Mouse (Mus musculus) cerebellum, adult 2 months (tissue): Measurements from ENCODE around the gene Ugt1a6b.
"Not testable (repeated sequence)": the region's sequence is repeated elsewhere in the genome, so short reads cannot be mapped to it uniquely, and the experiment has no call there.

ENCODE experiments used
- CTCF ChIP-seq: fragments of 200-500 bp; IDR thresholded peaks from 2 replicates; pipeline ENCODE4 v1.5.1; 2011; ENCODE audit warnings: low read depth, mild to moderate bottlenecking, control low read depth, low read length, moderate library complexity, borderline replicate concordance; ENCODE audit not compliant: insufficient read depth
- POLR2A ChIP-seq: fragments of 200-500 bp; IDR thresholded peaks from 2 replicates; pipeline ENCODE4 v1.6.1; 2011; ENCODE audit warnings: low read length, control low read depth, borderline replicate concordance; ENCODE audit not compliant: insufficient read depth

DNA sequence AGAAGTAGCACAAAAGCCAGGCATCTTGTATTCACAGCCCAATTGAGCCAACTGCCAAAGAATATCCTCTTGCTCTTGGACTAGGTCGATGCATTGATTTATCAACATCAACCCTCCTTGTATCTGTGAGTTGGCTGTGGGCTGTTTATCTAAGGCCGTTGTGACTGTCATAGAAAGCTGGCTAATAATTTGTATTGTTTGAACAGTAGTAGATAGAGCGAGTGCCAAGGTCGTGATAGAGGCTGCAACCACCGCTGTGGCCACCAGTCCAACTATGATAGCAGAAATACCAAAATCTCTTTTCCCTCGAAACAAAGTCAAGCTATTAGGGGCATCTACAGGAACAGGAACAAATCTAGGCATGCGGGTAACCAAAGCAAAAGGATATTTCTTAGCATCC, 69.1 kb downstream of the Ugt1a6b start:
- not testable (repeated sequence) for TF ChIP-seq POLR2A, CTCF
